Mouse (Mus musculus): ENCODE measurements around the gene Ppp4r1. TPM values are rescaled to one million over a fixed set of nuclear protein-coding genes. Genes with fewer than 3 reads are reported as not detected.

Gene Ppp4r1
- total and polyA plus RNA-seq, 3 experiments = 25.3 to 43.3 (median 36.9) TPM

DNA sequence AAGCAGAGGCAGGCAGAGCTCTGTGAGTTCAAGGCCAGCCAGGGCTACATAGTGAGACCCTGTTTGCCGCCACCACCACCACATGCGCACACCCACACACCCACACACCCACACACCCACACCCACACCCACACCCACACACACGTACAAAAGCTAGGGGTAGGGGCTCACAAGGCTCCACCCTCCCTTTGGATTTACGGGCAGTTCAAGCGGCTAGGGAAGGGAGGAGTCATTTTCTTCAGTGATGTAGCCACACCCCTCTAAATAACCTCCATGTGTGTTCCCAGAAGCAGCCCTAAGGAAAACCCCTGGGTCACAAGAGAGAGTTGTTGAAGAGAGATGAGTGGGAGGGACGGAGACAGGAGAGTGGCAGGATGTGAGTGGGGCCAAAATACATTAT is 94.7 kb downstream of the Ppp4r1 start:
- no peak overlapping the region for H3K27ac ChIP-seq
- peaks cover 10% of the 10 kb centered on the region for H3K79me2 ChIP-seq (replicated peaks; ENCODE audit: control insufficient read depth, insufficient read depth, low read length)
- intact Hi-C loops (cut with DNase I) = no loop called here
- no peak for DNase-seq
- H3K4me3 ChIP-seq = no peak overlapping the region
- WGBS = 51% methylated on average over 6 of the region's 6 CpGs
- no peak overlapping the region for H3K9ac ChIP-seq (ENCODE audit: low read depth, low read length)
- H3K36me3 ChIP-seq (ENCODE audit: control insufficient read depth, insufficient read depth, low read length) = no peaks in the 10 kb centered on the region
- TF ChIP-seq EP300 (IDR thresholded peaks at IDR 0.05; ENCODE audit: insufficient read depth, low read depth, low read length) = no peak
- no peak for TF ChIP-seq POLR2A (IDR thresholded peaks at IDR 0.05; ENCODE audit: insufficient read depth, low read depth, low read length)
- no peak for TF ChIP-seq CTCF (IDR thresholded peaks at IDR 0.05)
- H3K4me1 ChIP-seq (ENCODE audit: control insufficient read depth, insufficient read depth, low read length) = peaks cover 5% of the 10 kb centered on the region
- no peaks in the 10 kb centered on the region for H3K27me3 ChIP-seq (ENCODE audit: control insufficient read depth, insufficient read depth, low read length)

DNA sequence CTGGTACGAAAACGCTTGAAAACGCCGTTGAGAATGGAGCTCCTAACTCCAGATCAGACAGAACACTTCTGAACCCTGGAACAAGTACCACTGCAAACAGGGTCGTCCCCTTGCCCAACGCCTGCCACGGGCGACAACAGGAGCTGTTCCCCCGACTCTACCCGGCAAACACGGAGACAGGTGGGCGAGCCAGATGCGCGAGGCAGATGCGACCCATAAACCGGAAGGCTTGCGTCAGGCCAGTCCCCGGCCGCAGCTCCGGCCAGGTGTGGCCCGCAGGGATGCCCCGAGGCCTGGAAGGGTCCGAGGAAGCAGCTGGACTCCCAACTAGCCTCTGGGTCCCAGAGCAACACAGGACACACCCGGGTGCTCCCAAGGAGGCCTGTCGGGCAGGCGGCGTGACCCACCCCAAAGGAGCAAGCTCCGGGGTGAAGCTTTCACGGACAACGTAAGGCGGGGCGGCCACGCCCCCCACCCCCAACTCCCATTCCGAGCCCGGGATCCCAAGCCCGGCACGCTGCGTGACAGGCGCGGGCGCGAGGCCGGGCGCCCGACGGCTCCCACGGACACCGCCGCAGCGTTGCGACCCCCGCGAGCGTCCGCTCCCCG is 101.8 kb downstream of the Ppp4r1 start:
- WGBS = under 1% methylated on average over 54 of the region's 56 CpGs
- H3K9ac ChIP-seq (ENCODE audit: low read depth, low read length) = peak overlapping the region; percentile 94
- TF ChIP-seq EP300 (IDR thresholded peaks at IDR 0.05; ENCODE audit: insufficient read depth, low read depth, low read length) (no peak), CTCF (IDR thresholded peaks at IDR 0.05) (no peak), POLR2A (IDR thresholded peaks at IDR 0.05; ENCODE audit: insufficient read depth, low read depth, low read length) (no peak)
- H3K4me3 ChIP-seq = peak overlapping the region; percentile 99
- intact Hi-C loops (cut with DNase I) = loop anchor here (5.0 kb wide), 1 partner anchor 68 kb away; the partner anchor contains the start of gene Twsg1
- H3K27me3 ChIP-seq (ENCODE audit: control insufficient read depth, insufficient read depth, low read length) = no peaks in the 10 kb centered on the region
- H3K79me2 ChIP-seq (replicated peaks; ENCODE audit: control insufficient read depth, insufficient read depth, low read length) = peaks cover 7% of the 10 kb centered on the region
- peaks cover 3% of the 10 kb centered on the region; the same call in 1 of the 2 replicates for H3K36me3 ChIP-seq (ENCODE audit: control insufficient read depth, insufficient read depth, low read length)
- DNase-seq = no peak
- peaks cover 7% of the 10 kb centered on the region for H3K4me1 ChIP-seq (ENCODE audit: control insufficient read depth, insufficient read depth, low read length)
- H3K27ac ChIP-seq = peak overlapping the region; percentile 97

DNA sequence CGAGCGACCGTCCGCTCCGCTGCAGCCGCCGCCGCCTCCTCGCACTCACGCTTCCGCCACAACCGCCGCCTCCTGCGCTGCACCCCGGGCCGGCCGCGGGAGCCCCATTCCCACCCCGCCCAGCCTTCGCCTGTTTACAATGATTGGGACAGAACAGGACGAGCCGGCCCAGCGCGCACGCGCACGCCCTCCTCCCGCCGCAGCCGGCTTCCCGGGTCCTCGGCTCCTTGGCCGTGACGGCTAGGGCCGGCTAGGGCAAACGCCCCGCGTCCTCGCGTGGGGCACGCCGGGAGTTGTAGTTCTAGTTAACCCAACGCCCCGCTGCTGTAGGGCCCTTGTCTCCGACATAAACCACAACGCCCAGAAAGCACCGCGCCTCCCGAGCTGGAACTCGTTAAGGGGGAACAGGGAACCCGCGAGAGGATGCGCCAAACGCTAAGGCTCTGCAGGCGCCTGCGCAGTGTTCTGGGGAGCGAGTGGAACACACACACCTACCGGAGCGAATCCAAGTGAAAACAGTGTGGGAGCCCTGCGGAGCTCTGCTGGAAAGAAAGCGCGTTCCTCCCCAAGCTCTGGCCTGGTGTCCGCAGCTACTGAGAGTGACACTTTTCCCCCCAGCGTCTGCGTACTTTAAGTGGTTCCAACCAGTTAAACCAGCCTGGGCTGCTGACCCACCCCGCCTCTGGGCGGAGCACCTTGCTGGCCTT is 102.5 kb downstream of the Ppp4r1 start:
- WGBS = under 1% methylated on average over 67 of the region's 67 CpGs
- no peaks in the 10 kb centered on the region for H3K27me3 ChIP-seq (ENCODE audit: control insufficient read depth, insufficient read depth, low read length)

DNA sequence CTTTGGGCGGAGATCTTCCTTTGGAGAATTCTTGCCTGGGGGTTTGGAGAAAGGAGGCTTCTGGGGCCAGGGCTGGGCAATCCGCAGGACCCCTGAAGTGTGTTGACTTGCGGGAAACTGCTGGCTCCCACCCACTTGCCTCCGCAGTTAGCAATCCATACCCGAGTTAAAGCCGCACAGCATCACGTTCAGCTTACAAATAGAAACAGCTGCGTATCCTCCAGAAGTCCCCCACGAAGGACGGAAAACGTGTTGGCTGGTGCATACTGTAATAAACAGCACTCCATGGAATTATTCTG is 103.0 kb downstream of the Ppp4r1 start:
- H3K36me3 ChIP-seq (ENCODE audit: control insufficient read depth, insufficient read depth, low read length) = peaks cover 3% of the 10 kb centered on the region; the same call in 1 of the 2 replicates
- H3K79me2 ChIP-seq (replicated peaks; ENCODE audit: control insufficient read depth, insufficient read depth, low read length) = peaks cover 5% of the 10 kb centered on the region; the same call in 1 of the 2 replicates
- DNase-seq = no peak
- no peaks in the 10 kb centered on the region for H3K27me3 ChIP-seq (ENCODE audit: control insufficient read depth, insufficient read depth, low read length)
- H3K9ac ChIP-seq (ENCODE audit: low read depth, low read length) = peak overlapping the region; percentile 68
- peak overlapping the region; percentile 99 for H3K27ac ChIP-seq
- intact Hi-C loops (cut with DNase I) = loop anchor here (1.0 kb wide), 1 partner anchor 31 kb away; no protein-coding TSS in a partner anchor
- H3K4me3 ChIP-seq = peak overlapping the region; percentile 99
- peaks cover 7% of the 10 kb centered on the region for H3K4me1 ChIP-seq (ENCODE audit: control insufficient read depth, insufficient read depth, low read length)
- under 1% methylated on average over 11 of the region's 11 CpGs for WGBS
- TF ChIP-seq EP300 (IDR thresholded peaks at IDR 0.05; ENCODE audit: insufficient read depth, low read depth, low read length) = no peak
- TF ChIP-seq POLR2A (IDR thresholded peaks at IDR 0.05; ENCODE audit: insufficient read depth, low read depth, low read length) = 0 out of 2 replicates have a peak, but pooled peaks have one; percentile 22

More for the DNA sequence above, 102.5 kb downstream of the Ppp4r1 start:
- TF ChIP-seq EP300 (IDR thresholded peaks at IDR 0.05; ENCODE audit: insufficient read depth, low read depth, low read length) (peak; percentile 62; the same call in 1 of the 2 replicates), CTCF (IDR thresholded peaks at IDR 0.05) (peak; percentile 34), POLR2A (IDR thresholded peaks at IDR 0.05; ENCODE audit: insufficient read depth, low read depth, low read length) (peak; percentile 98)
- intact Hi-C loops (cut with DNase I) = loop anchor here (1.0 to 5.0 kb wide), 2 partner anchors 31 to 67 kb away; partner anchors contain the start of gene Twsg1
- Histone ChIP-seq H3K27ac (peak overlapping the region; percentile 99), H3K79me2 (replicated peaks; ENCODE audit: control insufficient read depth, insufficient read depth, low read length) (peaks cover 5% of the 10 kb centered on the region; the same call in 1 of the 2 replicates), H3K4me1 (ENCODE audit: control insufficient read depth, insufficient read depth, low read length) (peaks cover 7% of the 10 kb centered on the region), H3K4me3 (peak overlapping the region; percentile 99), H3K36me3 (ENCODE audit: control insufficient read depth, insufficient read depth, low read length) (peaks cover 3% of the 10 kb centered on the region; the same call in 1 of the 2 replicates), H3K9ac (ENCODE audit: low read depth, low read length) (peak overlapping the region; percentile 94)
- DNase-seq = peak; percentile 98 to 100

DNA sequence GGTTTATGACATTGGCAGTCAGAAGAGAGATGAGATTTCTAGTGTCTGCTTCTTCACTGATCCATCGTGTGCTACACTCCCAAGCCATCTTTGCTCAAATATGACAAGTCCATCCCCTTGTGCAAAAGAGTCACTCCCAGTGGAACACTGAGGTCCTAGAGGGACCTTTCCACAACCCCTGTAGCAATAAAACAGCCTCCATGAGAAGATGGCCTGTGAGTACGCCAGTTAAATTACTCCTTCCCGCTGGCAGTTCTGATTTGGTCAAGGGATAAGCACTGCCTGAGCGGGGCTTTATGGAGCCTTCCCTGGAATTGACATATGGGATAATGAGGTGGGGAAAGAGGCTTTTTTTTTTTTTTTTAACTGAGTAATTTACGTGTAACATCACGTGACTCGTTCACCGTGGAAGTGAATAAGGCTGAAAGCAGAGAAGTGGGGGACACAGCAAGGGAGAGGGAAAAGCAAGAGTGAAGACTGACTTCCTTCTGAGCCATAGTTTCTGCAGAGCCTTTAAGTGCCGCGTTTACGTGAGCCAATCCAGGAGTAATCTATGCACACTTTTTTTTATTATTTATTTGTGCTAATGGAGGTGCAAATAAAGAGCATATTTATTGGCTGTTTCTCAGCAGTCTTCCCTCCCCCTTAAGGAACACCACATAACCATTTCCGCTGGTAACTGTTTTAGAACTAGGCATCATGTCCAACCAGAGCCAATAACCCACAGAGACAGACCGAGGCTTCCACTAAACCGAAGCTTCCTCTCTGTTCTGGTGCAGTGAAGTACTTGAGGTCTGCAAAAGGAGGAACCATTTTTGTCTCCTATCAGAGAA is 103.5 kb downstream of the Ppp4r1 start, which contains the start of gene Ralbp1:
Ralbp1 (minus strand) TSS at position 102 of the 833 bp plus-strand sequence.
- 5% methylated on average over 14 of the region's 14 CpGs for WGBS

More for the DNA sequence above, 103.5 kb downstream of the Ppp4r1 start, which contains the start of gene Ralbp1:
- peaks cover 7% of the 10 kb centered on the region for H3K4me1 ChIP-seq (ENCODE audit: control insufficient read depth, insufficient read depth, low read length)
- H3K9ac ChIP-seq (ENCODE audit: low read depth, low read length) = peak within 1 kb of the TSS; percentile 94
- intact Hi-C loops (cut with DNase I) = loop anchor here (1.0 kb wide), 1 partner anchor 30 kb away; no protein-coding TSS in a partner anchor
- peak; percentile 40 to 54 for DNase-seq
- peaks cover 5% of the 10 kb centered on the region; the same call in 1 of the 2 replicates for H3K79me2 ChIP-seq (replicated peaks; ENCODE audit: control insufficient read depth, insufficient read depth, low read length)
- H3K27ac ChIP-seq = peak within 1 kb of the TSS; percentile 99
- H3K36me3 ChIP-seq (ENCODE audit: control insufficient read depth, insufficient read depth, low read length) = peaks cover 3% of the 10 kb centered on the region; the same call in 1 of the 2 replicates
- H3K4me3 ChIP-seq = peak within 1 kb of the TSS; percentile 99
- TF ChIP-seq EP300 (IDR thresholded peaks at IDR 0.05; ENCODE audit: insufficient read depth, low read depth, low read length) = no peak
- TF ChIP-seq POLR2A (IDR thresholded peaks at IDR 0.05; ENCODE audit: insufficient read depth, low read depth, low read length) = peak; percentile 35; the same call in 1 of the 2 replicates
- TF ChIP-seq CTCF (IDR thresholded peaks at IDR 0.05) = no peak
- H3K27me3 ChIP-seq (ENCODE audit: control insufficient read depth, insufficient read depth, low read length) = no peaks in the 10 kb centered on the region

All from heart, adult 2 months (tissue).